19 mouse cellular contexts compared by ENCODE assay signal in the genomic region with DNA sequence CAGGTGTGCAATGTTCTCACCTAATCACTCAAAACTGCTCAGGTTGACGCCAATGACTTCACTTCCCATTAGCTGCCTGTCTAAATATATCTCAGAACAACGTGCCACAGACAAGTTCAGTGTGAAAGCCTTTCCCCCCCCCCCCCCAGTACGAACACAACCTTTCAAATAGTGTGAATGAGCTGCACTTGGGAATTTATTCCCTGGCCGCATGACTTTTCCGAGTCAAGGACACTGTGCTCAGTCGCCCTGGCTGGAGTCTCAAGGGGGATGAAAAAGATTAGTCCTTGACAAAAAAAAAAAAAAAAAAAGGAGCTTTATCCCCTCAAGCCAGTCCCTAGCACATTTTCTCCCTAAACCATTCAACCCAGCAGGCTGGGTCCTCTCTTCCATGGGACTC.
DNase-seq lines count a peak whose midpoint lies in the region; ATAC-seq lines count a peak whose summit lies in the region.
"Had no signal": no experiment of that assay in that cellular context is flagged by ENCODE, and none has a peak within 500 bp of the region (broad histone marks: within the 10 kb centered on the region; RNA-seq: fewer than 3 reads in every experiment).

No protein-coding gene starts in this region.

- H3K36me3 ChIP-seq in heart, embryonic 15.5 days: no peaks in the 10 kb centered on the region
- no peaks in the 10 kb centered on the region for H3K36me3 ChIP-seq in embryonic facial prominence, embryonic 10.5 days (replicated peaks)
- H3K36me3 ChIP-seq: embryonic facial prominence, embryonic 12.5 days; hindbrain, embryonic 13.5 days; liver, embryonic 15.5 days had no signal

- 33% methylated on average over 6 of the region's 6 CpGs for WGBS in heart, embryonic 15.5 days
- WGBS in embryonic facial prominence, embryonic 10.5 days: 53% methylated on average over 6 of the region's 6 CpGs

- H3K9ac ChIP-seq in heart, embryonic 15.5 days: no peak overlapping the region
- H3K9ac ChIP-seq: embryonic facial prominence, embryonic 12.5 days; forebrain, postnatal 0 days; hindbrain, embryonic 13.5 days; liver, embryonic 15.5 days had no signal

- peaks cover 34% of the 10 kb centered on the region for H3K4me1 ChIP-seq in heart, embryonic 15.5 days (replicated peaks)
- peaks cover 16% of the 10 kb centered on the region for H3K4me1 ChIP-seq in embryonic facial prominence, embryonic 10.5 days
- H3K4me1 ChIP-seq: liver, embryonic 15.5 days had no signal

- no peak overlapping the region for H3K4me2 ChIP-seq in heart, embryonic 15.5 days
- H3K4me2 ChIP-seq: embryonic facial prominence, embryonic 12.5 days; hindbrain, embryonic 13.5 days; liver, embryonic 15.5 days had no signal

- peak; percentile 49; the same call in 1 of the 2 replicates for ATAC-seq in heart, embryonic 15.5 days (replicated peaks; ENCODE audit: insufficient number of reproducible peaks, insufficient read depth, low FRiP score, low read depth)
- ATAC-seq: forebrain, postnatal 0 days; intestine, postnatal 0 days; Patski had no signal

- no peaks in the 10 kb centered on the region for H3K27me3 ChIP-seq in heart, embryonic 15.5 days
- H3K27me3 ChIP-seq in embryonic facial prominence, embryonic 10.5 days (replicated peaks; ENCODE audit: low read depth, poor library complexity, severe bottlenecking): no peaks in the 10 kb centered on the region
- H3K27me3 ChIP-seq: embryonic facial prominence, embryonic 12.5 days; hindbrain, embryonic 13.5 days; liver, embryonic 15.5 days; Patski had no signal

- H3K27ac ChIP-seq in heart, embryonic 15.5 days: peak overlapping the region; percentile 87
- H3K27ac ChIP-seq in embryonic facial prominence, embryonic 10.5 days (replicated peaks): no peak overlapping the region
- H3K27ac ChIP-seq: embryonic facial prominence, embryonic 12.5 days; hindbrain, embryonic 13.5 days; liver, embryonic 15.5 days had no signal

- DNase-seq in adrenal gland, postnatal 10 days: peak; percentile 27
- no peak for DNase-seq in adrenal gland, adult 18-20 months (ENCODE audit: low spot score in 2 of 2)
- peak; percentile 7 for DNase-seq in ovary, postnatal 36 days (ENCODE audit: low spot score)
- DNase-seq in ovary, adult 18-20 months (ENCODE audit: low spot score): no peak
- no peak for DNase-seq in frontal cortex, adult 2 months (ENCODE audit: extremely low spot score in 1 of 2, low spot score in 1 of 2)
- no peak for DNase-seq in layer of hippocampus, postnatal 10 days (ENCODE audit: low spot score in 2 of 2)
- DNase-seq in embryonic facial prominence, embryonic 10.5 days (ENCODE audit: low spot score): no peak
- DNase-seq: forebrain, postnatal 0 days; gastrocnemius, postnatal 14 days; layer of hippocampus, postnatal 36 days; left cerebral cortex, postnatal 4 days; lung, postnatal 14 days; thymus, adult 2 months had no signal

- H3K4me3 ChIP-seq in heart, embryonic 15.5 days: no peak overlapping the region
- H3K4me3 ChIP-seq in embryonic facial prominence, embryonic 10.5 days: no peak overlapping the region
- H3K4me3 ChIP-seq: embryonic facial prominence, embryonic 12.5 days; hindbrain, embryonic 13.5 days; liver, embryonic 15.5 days had no signal

- H3K9me3 ChIP-seq in heart, embryonic 15.5 days (replicated peaks): no peaks in the 10 kb centered on the region
- no peaks in the 10 kb centered on the region for H3K9me3 ChIP-seq in embryonic facial prominence, embryonic 10.5 days
- H3K9me3 ChIP-seq: embryonic facial prominence, embryonic 12.5 days; hindbrain, embryonic 13.5 days; liver, embryonic 15.5 days had no signal

Comparison
In these comparisons a context has a peak if more than half of its experiments do, and no peak if none do; other contexts are left out.
1. DNase-seq: peak in adrenal gland, postnatal 10 days (single experiment) and ovary, postnatal 36 days (single experiment); none in adrenal gland, adult 18-20 months (0 of 2), ovary, adult 18-20 months (single experiment), frontal cortex, adult 2 months (0 of 2), layer of hippocampus, postnatal 10 days (0 of 2) and embryonic facial prominence, embryonic 10.5 days (single experiment).